Mouse (Mus musculus) left cerebral cortex, adult 9 months (tissue): ENCODE data around the gene Fam217b.
A peak's percentile ranks its signal among the peaks of the same experiment; 100 is the strongest.

Source experiments
- DNase-seq, 2 experiments: peaks; one replicate each; pipeline ENCODE4 v3.0.0; 2022; ENCODE audit warnings: low spot score in 2 of 2

The Fam217b gene

GRCm38 (mm10) chr2:178414261-178415149 is at the start of gene Fam217b, which contains the start of gene Ppp1r3d:
Fam217b (plus strand) TSS chr2:178414524.
Ppp1r3d (minus strand) TSS chr2:178414472.
- DNase-seq = peak in 1 of 2 experiments; percentile 64

DNA sequence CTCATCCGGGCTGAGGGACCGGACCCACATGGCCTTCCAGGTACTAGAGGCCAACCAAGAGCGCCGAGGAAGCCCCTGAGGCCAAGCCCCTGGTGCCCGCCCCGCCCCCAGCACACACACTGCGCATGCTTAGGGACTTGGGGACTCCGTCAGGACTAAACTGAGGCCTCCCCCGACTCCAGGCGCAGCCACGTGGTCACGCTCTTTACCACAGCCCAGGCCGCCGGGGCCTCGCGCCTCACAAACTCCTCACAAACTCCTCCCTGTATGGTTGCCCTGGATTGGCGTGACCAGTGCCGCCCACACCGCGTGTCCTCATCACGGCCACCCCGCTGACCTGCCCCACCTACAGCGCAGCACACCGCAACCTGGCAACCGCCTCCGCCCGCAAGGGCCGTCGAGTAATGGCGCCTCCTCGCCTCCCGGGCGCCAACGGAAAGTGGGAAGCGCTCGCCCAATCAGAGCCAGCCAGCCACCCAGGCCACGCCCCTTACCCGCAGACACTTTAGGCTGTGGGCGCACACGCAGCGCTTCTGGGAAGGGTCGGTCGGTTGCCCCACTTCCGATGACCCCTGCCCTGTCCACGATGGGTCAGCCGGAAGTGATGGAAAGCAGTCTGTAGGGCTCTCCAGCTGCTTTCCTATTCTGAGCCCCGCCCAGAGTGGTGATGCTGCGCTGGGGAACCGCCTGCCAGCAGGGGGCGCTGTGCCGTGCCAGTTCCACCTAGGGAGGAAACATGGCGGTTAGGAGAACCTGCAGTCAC is 7.1 kb upstream of the Fam217b start, which contains the start of gene Sycp2:
Sycp2 (minus strand) TSS at position 633 of the 763 bp plus-strand sequence.
- DNase-seq = no peak

- DNase-seq = no peak
Observed at GRCm38 (mm10) chr2:178409024-178409423, 5.3 kb upstream of the Fam217b start.

- no peak for DNase-seq
Observed at GRCm38 (mm10) chr2:178410286-178410685, 4.0 kb upstream of the Fam217b start.

GRCm38 (mm10) chr2:178412598-178412997 is 1.7 kb upstream of the Fam217b start:
- peak in 1 of 2 experiments; percentile 59 for DNase-seq

DNA sequence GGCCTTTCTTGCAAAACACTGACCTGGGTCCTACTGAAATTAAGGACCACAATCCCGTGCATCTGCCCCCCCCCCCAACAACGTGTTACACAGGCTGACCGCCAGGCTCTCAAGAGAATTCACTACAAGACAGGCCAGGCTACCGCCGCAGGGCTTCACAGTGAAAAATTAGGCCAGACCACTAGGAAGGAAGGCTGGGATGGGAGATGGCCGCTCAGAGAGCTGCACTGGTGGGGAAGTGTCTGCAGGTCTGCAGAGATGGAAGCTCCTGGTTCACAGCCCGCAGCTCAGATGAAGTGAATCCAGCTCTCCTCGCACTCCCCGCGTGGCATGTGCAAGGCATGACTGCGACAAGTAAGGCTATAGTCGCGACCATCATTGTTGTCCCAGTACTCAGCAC is 1.2 kb upstream of the Fam217b start:
- no peak for DNase-seq

DNA sequence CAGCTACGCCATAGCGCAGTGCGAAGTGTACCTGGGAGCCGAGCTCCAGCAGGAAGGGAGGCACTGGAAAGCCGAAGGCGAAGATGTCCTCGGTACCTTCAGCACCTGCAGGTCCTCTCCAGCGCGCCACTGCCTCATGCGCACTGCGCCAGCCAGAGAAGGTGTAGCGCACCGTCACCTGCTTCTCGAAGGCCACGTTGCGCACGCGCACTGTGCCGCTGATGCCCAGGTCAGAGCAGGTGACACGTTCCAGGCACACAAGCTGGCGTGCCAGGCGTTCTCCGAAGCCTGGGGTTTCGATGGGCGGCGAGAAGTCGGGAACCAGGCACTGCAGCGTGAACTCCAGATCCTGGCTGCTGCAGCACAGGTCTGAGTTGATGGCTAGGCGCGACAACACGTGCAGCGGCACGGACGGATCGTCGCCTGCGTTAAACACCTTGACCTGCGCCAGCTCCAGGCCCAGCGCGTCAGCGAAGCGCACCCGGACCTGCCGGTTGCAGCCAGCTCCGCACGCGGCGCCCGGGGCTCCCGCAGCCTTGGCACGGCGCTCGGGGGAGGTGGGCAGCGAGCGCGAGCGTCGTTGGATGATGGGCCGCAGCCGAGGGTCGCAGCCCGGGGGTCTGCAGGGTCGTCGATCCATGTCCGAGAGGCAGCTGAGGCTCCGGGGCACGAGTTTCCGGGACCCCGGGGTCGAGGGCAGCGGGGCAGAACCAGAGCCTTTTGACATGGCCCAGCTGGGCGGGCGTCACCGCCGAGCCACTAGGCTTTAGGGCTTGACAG is 653 bp upstream of the Fam217b start:
- peak in 1 of 2 experiments; percentile 58 for DNase-seq

DNA sequence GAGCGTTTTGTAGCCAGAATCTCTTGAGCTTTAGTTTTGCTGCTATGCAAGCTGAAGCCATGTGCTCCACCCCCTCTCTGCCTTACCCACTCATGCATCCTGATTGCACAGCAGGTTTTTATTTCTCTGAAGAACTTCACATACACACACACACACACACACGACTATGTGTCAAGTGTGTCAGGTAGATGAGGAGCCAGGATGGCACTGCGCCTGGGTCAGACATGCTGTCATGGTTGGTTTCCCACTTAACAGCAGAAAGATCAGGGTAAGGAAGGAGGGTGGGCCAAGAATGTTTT is 775 bp downstream of the Fam217b start:
- DNase-seq = no peak

DNA sequence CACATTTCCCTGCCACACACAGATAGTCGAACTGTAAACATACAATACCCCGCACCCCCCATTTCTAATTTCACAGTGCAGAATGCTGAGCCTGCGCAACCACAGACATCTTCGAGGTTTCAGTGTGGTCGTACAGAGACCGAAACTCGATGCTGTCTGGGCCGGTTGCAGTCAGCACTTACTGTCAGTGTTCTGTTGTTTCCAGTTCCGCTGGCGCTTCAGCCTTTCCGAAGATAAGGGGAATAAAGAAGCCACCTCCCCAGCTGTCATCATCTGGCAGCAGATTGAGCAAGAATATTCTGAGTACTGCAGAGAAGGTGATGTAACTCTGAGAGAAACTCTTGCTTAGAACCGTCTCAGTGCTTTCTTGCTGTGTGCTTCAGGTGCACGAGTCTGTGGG is 2.1 kb downstream of the Fam217b start:
- no peak for DNase-seq

DNA sequence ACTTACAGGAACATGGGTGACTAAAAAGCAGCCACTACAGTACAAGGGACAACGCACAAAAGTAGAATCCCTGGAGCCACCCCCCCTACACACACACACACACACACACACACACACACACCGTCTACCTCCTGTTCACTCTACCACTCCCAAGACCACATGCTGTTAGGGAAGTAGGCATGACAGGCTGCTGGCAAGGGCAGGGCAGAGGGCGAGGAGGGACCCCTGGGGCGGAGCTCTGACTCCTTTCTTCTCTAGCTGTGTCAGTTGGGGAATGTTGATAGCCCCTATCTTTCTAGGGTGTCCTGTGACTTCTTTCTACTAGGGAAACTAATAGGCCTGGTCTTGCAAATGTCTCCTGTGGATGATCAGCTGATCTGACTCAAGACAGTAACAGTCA is 2.6 kb downstream of the Fam217b start:
- DNase-seq = no peak

DNA sequence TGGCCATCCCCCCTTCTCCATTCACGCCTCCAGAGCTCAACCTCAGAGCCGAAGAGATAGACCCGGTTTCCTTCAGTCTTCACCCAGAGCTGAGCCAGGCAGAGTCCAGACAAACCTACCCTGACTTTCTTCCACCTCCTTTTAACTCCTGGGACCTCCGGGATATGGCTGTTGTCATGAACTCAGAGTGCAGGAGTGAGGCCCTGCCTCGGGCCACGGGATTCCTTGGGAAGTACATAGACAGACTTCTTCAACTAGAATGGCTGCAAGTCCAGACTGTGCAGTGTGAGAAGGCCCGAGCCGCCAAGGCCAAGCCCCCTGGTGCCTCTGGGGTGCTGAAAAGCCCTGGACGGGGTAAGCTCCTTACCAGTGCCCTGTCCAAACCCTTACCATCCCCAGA is 6.3 kb downstream of the Fam217b start:
- no peak for DNase-seq

DNA sequence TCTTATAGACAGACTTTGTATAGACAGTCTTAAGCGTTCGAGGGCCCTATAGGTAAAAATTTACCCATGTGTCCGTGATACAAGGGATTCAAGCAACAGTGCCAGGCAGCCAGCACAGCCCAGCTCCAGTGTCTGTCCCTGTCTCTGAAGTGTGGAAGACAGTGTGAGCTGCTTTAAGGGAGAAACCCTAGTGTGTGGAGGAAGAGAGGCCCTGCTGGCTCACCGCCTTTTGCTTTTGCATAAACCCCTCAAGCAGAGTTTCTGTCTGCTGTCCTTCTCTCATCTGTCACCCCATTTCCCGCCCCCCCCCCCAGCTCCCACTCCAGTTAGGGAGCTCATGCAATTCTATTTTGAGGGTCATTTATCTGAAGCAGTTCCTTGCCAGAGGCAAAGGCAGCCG is 7.3 kb downstream of the Fam217b start:
- DNase-seq = peak in 1 of 2 experiments; percentile 5

DNA sequence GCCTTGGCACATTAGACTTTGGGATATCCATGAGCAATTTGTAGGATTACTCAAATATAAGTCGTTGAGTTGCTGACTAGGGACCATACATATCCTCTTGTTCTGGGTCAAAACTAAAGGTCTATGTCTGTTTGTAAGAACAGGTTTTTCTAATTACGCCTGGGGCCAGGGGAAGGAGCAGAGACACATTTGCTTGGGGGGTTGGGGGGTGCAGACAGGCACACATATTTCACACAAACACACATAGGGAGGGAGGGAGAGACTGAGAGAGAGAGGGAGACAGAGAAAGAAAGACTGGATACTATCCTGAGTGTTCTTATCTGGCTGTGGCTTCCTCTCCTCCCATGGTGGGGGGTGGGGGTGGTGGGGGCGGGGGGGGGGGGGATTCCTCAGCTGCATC is 7.9 kb downstream of the Fam217b start:
- no peak for DNase-seq

- DNase-seq = peak in 1 of 2 experiments; percentile 1
Observed at GRCm38 (mm10) chr2:178423223-178423622, 8.9 kb downstream of the Fam217b start.

GRCm38 (mm10) chr2:178426229-178426628 is 11.9 kb downstream of the Fam217b start:
- DNase-seq = peak in 1 of 2 experiments; percentile 20

GRCm38 (mm10) chr2:178427181-178427580 is 12.9 kb downstream of the Fam217b start:
- no peak for DNase-seq

GRCm38 (mm10) chr2:178428183-178428582 is 13.9 kb downstream of the Fam217b start:
- no peak for DNase-seq

GRCm38 (mm10) chr2:178428676-178429075 is 14.4 kb downstream of the Fam217b start:
- no peak for DNase-seq

DNA sequence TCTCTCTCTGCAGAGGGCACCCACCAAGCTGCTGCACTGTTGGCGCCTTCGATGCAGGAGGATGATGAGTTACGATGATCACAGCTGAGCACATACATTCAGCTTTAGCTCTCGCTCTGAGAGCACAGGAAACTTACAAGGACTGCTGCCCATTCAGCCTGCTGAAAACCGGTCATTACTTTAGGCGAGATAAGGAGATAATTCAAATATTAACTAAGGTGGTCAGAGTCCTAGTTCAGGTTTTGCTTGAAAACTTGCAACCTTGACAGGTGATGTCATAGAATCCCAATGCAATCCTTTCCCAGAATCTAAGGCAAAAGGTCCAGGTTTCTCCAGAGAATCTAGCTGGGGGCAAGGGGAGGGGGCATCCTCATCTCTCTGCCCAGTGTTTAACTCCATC is 15.1 kb downstream of the Fam217b start:
- no peak for DNase-seq

GRCm38 (mm10) chr2:178430231-178430630 is 15.9 kb downstream of the Fam217b start, which contains the start of gene Cdh26:
Cdh26 (plus strand) TSS chr2:178430531.
- DNase-seq = no peak

- no peak for DNase-seq
Observed at GRCm38 (mm10) chr2:178433495-178433894, 19.2 kb downstream of the Fam217b start.

DNA sequence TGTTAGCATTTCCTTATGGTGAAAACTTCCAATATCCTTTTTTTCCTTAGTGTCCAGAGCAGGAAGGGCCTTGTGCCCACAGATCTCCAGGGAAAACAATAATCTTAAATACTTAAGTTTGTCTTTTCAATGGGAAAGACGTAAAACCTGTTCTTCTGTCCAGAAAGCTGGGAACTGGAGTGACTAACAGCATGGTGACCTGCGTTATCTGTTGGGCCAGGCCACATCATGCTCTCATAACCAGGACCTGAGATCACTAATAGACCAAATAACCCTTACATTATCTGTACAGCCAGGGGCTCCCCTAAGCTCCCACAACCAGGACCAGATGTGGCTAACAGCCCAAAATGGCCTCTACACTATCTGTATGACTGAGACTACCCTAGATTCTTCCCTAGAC is 19.6 kb downstream of the Fam217b start:
- no peak for DNase-seq
